Mouse (Mus musculus): ENCODE data around the gene Glis1. TPM values are rescaled to one million over a fixed set of nuclear protein-coding genes. Genes with fewer than 3 reads are reported as not detected.

Glis1 gene
- polyA plus RNA-seq, 1 experiment from 2014 or later: 0.49 TPM

- no peak overlapping the region for H3K4me3 ChIP-seq (replicated peaks)
- no peak for ATAC-seq (ENCODE audit: insufficient read depth, low FRiP score, low read depth)
- no peaks in the 10 kb centered on the region for H3K36me3 ChIP-seq
- 59% methylated on average over 11 of the region's 11 CpGs for WGBS
- no peaks in the 10 kb centered on the region for H3K9me3 ChIP-seq
- H3K4me2 ChIP-seq: no peak overlapping the region
- H3K27ac ChIP-seq: no peak overlapping the region
- no peaks in the 10 kb centered on the region for H3K27me3 ChIP-seq (replicated peaks)
- H3K4me1 ChIP-seq: no peaks in the 10 kb centered on the region
- H3K9ac ChIP-seq: no peak overlapping the region
Measured at GRCm38 (mm10) chr4:107523607-107524151, 89.3 kb downstream of the Glis1 start.

- H3K4me3 ChIP-seq (replicated peaks): no peak overlapping the region
- H3K4me2 ChIP-seq: no peak overlapping the region
- WGBS: 56% methylated on average over 11 of the region's 11 CpGs
- ATAC-seq (ENCODE audit: insufficient read depth, low FRiP score, low read depth): no peak
- H3K36me3 ChIP-seq: no peaks in the 10 kb centered on the region
- no peaks in the 10 kb centered on the region for H3K9me3 ChIP-seq
- H3K27ac ChIP-seq: no peak overlapping the region
- H3K4me1 ChIP-seq: no peaks in the 10 kb centered on the region
- no peaks in the 10 kb centered on the region for H3K27me3 ChIP-seq (replicated peaks)
- no peak overlapping the region for H3K9ac ChIP-seq
Measured at GRCm38 (mm10) chr4:107535126-107535525, 100.7 kb downstream of the Glis1 start.

GRCm38 (mm10) chr4:107538116-107538515 lies 103.7 kb downstream of the Glis1 start:
- Histone ChIP-seq H3K9me3 (no peaks in the 10 kb centered on the region), H3K4me2 (no peak overlapping the region), H3K27me3 (replicated peaks) (no peaks in the 10 kb centered on the region), H3K36me3 (no peaks in the 10 kb centered on the region), H3K4me1 (no peaks in the 10 kb centered on the region), H3K4me3 (replicated peaks) (no peak overlapping the region), H3K9ac (no peak overlapping the region), H3K27ac (no peak overlapping the region)
- WGBS: 33% methylated on average over 13 of the region's 13 CpGs
- no peak for ATAC-seq (ENCODE audit: insufficient read depth, low FRiP score, low read depth)

DNA sequence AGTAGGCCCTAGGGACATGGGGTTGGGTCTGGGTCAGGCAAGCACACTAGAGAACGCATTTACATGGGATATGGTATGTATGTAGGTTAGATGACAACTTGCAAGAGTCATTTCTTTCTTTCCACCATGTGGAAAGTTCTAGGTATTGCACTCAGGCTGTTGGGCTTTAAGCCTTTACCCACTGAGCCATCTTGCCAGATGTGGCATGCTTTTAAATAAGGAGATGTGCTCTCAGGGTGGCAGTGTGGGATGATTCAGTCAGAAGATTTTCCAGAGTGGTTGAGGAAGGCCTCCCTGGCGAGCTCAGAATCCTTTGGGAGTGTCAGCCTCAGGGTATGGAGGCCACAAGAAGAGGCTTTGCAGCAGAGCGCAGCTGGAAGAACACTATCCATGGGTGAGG lies 104.2 kb downstream of the Glis1 start:
- Histone ChIP-seq H3K4me3 (replicated peaks) (no peak overlapping the region), H3K36me3 (no peaks in the 10 kb centered on the region), H3K27me3 (replicated peaks) (no peaks in the 10 kb centered on the region), H3K4me2 (no peak overlapping the region), H3K9ac (no peak overlapping the region), H3K27ac (no peak overlapping the region), H3K9me3 (no peaks in the 10 kb centered on the region), H3K4me1 (no peaks in the 10 kb centered on the region)
- no peak for ATAC-seq (ENCODE audit: insufficient read depth, low FRiP score, low read depth)
- 68% methylated on average over 3 of the region's 3 CpGs for WGBS

DNA sequence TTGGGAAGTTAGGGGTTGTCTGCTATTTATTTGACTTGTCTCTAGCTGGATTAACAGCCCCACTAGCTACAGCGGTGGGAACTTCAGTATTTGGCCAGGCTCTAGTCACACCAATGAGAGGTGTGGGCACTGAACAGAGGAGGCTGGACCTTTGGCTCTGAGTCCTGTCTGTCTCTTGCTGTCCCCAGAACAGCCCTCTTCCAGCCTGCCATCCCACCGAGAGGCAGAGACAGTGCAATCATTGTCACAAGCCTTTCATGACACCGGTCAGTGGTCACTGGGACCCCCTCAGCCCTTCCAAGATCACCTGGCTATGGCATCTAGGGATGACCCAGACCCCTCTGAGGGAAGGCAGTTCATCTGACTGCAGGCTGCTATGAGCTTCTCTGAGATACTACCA lies 104.6 kb downstream of the Glis1 start:
- Histone ChIP-seq H3K4me1 (no peaks in the 10 kb centered on the region), H3K9ac (no peak overlapping the region), H3K4me2 (no peak overlapping the region), H3K27ac (no peak overlapping the region), H3K9me3 (no peaks in the 10 kb centered on the region), H3K4me3 (replicated peaks) (no peak overlapping the region), H3K27me3 (replicated peaks) (no peaks in the 10 kb centered on the region), H3K36me3 (no peaks in the 10 kb centered on the region)
- WGBS: 84% methylated on average over 3 of the region's 3 CpGs
- ATAC-seq (ENCODE audit: insufficient read depth, low FRiP score, low read depth): no peak

GRCm38 (mm10) chr4:107541821-107542220 lies 107.4 kb downstream of the Glis1 start:
- H3K9me3 ChIP-seq: no peaks in the 10 kb centered on the region
- no peaks in the 10 kb centered on the region for H3K27me3 ChIP-seq (replicated peaks)
- no peak for ATAC-seq (ENCODE audit: insufficient read depth, low FRiP score, low read depth)
- no peaks in the 10 kb centered on the region for H3K36me3 ChIP-seq
- H3K4me3 ChIP-seq (replicated peaks): no peak overlapping the region
- no peak overlapping the region for H3K4me2 ChIP-seq
- no peak overlapping the region for H3K27ac ChIP-seq
- H3K4me1 ChIP-seq: no peaks in the 10 kb centered on the region; the same call in 1 of the 2 replicates
- H3K9ac ChIP-seq: no peak overlapping the region
- 52% methylated on average over 4 of the region's 4 CpGs for WGBS

- Histone ChIP-seq H3K4me3 (replicated peaks) (no peak overlapping the region), H3K4me2 (no peak overlapping the region), H3K9me3 (no peaks in the 10 kb centered on the region), H3K4me1 (no peaks in the 10 kb centered on the region; the same call in 1 of the 2 replicates), H3K36me3 (no peaks in the 10 kb centered on the region), H3K27me3 (replicated peaks) (no peaks in the 10 kb centered on the region), H3K9ac (no peak overlapping the region), H3K27ac (no peak overlapping the region)
- no peak for ATAC-seq (ENCODE audit: insufficient read depth, low FRiP score, low read depth)
- WGBS: 45% methylated on average over 5 of the region's 5 CpGs
Measured at GRCm38 (mm10) chr4:107544843-107545242, 110.5 kb downstream of the Glis1 start.

DNA sequence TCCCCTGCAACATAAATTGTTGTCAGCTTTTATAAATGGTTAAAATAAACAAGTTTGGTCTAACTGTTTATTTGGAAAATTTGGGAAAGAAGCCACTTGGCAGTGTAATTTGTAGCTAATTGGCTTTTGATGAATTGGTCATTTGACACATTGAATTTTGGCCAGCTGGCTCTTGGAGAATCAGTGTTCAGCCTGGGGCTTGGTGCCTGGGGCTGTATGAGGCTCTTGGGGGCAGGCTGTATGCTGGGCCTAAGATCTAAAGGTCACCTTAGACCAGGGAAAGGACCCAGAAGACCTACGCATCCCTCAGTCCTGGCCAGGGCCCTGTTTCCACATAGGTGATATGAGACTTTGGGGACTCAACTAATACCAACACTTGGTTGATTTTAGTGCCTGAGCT lies 111.3 kb downstream of the Glis1 start:
- Histone ChIP-seq H3K27me3 (replicated peaks) (no peaks in the 10 kb centered on the region), H3K9ac (no peak overlapping the region), H3K4me2 (no peak overlapping the region), H3K4me1 (no peaks in the 10 kb centered on the region; the same call in 1 of the 2 replicates), H3K9me3 (no peaks in the 10 kb centered on the region), H3K36me3 (no peaks in the 10 kb centered on the region), H3K4me3 (replicated peaks) (no peak overlapping the region), H3K27ac (no peak overlapping the region)
- 84% methylated on average over 1 of the region's 1 CpGs for WGBS
- no peak for ATAC-seq (ENCODE audit: insufficient read depth, low FRiP score, low read depth)

GRCm38 (mm10) chr4:107546525-107546924 lies 112.1 kb downstream of the Glis1 start:
- no peak for ATAC-seq (ENCODE audit: insufficient read depth, low FRiP score, low read depth)
- Histone ChIP-seq H3K9me3 (no peaks in the 10 kb centered on the region), H3K4me1 (no peaks in the 10 kb centered on the region; the same call in 1 of the 2 replicates), H3K4me3 (replicated peaks) (no peak overlapping the region), H3K27ac (no peak overlapping the region), H3K27me3 (replicated peaks) (no peaks in the 10 kb centered on the region), H3K4me2 (no peak overlapping the region), H3K36me3 (no peaks in the 10 kb centered on the region), H3K9ac (no peak overlapping the region)
- WGBS: 28% methylated on average over 8 of the region's 8 CpGs

- Histone ChIP-seq H3K9me3 (no peaks in the 10 kb centered on the region), H3K4me1 (no peaks in the 10 kb centered on the region; the same call in 1 of the 2 replicates), H3K27ac (no peak overlapping the region), H3K27me3 (replicated peaks) (no peaks in the 10 kb centered on the region), H3K36me3 (no peaks in the 10 kb centered on the region), H3K4me3 (replicated peaks) (no peak overlapping the region), H3K4me2 (no peak overlapping the region), H3K9ac (no peak overlapping the region)
- no peak for ATAC-seq (ENCODE audit: insufficient read depth, low FRiP score, low read depth)
- WGBS: 82% methylated on average over 10 of the region's 10 CpGs
Measured at GRCm38 (mm10) chr4:107550096-107550495, 115.7 kb downstream of the Glis1 start.

DNA sequence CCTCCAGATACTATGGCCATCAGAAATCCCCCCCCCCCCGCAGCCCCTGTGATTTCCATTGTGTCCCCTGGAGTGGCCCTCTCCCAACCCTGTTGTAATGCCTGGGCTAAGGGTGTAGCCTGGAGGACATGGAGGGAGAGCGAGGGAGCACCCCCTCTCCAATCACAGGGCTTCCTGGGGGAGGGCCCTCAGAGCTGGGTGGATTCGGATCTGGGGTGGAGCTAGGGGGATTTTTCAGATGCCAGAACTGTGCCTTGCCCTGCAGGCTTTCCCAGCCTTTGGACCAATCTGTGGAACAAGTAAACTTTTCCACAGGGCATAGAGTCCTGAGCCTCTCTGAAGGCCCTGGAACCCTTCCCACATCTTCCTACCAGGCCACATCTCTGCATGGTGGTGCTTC lies 116.2 kb downstream of the Glis1 start:
- WGBS: 75% methylated on average over 3 of the region's 3 CpGs
- Histone ChIP-seq H3K4me1 (no peaks in the 10 kb centered on the region; the same call in 1 of the 2 replicates), H3K27ac (no peak overlapping the region), H3K4me2 (no peak overlapping the region), H3K27me3 (replicated peaks) (no peaks in the 10 kb centered on the region), H3K9ac (no peak overlapping the region), H3K4me3 (replicated peaks) (no peak overlapping the region), H3K9me3 (no peaks in the 10 kb centered on the region), H3K36me3 (no peaks in the 10 kb centered on the region)
- ATAC-seq (ENCODE audit: insufficient read depth, low FRiP score, low read depth): no peak

DNA sequence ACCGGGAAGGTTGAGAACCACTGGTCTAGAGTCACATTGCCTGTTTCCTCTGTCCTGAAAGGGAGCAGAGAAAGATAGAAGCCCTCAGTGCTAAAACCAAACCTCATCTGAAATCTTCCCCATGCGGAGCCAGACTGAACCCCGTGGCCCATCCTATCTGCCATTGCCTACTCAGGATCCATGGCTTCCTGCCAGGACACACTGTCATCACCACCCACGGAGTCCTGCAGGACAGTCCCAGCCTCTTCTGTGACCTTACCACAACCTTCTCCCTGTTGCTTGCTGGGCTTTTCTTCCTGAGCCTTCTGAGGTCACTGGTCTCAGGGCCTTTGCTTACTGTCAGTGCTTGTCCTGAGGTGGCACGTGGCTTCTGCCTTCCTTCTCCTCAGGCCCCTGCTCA lies 118.3 kb downstream of the Glis1 start:
- no peaks in the 10 kb centered on the region for H3K9me3 ChIP-seq
- WGBS: 67% methylated on average over 5 of the region's 5 CpGs
- H3K9ac ChIP-seq: no peak overlapping the region
- no peak overlapping the region for H3K4me2 ChIP-seq
- H3K4me1 ChIP-seq: no peaks in the 10 kb centered on the region
- no peak overlapping the region for H3K4me3 ChIP-seq (replicated peaks)
- no peak overlapping the region for H3K27ac ChIP-seq
- H3K27me3 ChIP-seq (replicated peaks): no peaks in the 10 kb centered on the region
- no peak for ATAC-seq (ENCODE audit: insufficient read depth, low FRiP score, low read depth)
- H3K36me3 ChIP-seq: no peaks in the 10 kb centered on the region

DNA sequence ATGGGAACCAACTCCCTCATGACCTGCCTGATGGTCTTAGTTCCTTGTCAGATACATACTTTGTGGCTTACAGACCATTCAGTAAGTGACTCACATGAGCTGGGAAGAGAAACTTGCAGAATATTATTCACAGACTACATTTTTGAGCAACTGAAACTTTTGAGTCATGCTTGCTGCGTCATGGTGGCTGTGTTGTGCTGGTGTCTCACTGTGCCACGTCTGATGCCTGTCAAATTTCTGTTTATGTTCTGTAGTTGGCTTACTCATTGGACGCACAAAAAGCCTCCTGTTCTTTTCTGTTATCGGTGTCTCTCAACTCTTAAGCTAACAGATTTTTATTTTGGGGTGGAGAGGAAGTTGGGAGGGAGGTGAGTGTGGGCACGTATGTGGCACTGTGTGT lies 119.4 kb downstream of the Glis1 start:
- no peak for ATAC-seq (ENCODE audit: insufficient read depth, low FRiP score, low read depth)
- 56% methylated on average over 5 of the region's 5 CpGs for WGBS
- H3K9me3 ChIP-seq: no peaks in the 10 kb centered on the region
- H3K4me1 ChIP-seq: no peaks in the 10 kb centered on the region
- no peak overlapping the region for H3K4me3 ChIP-seq (replicated peaks)
- H3K9ac ChIP-seq: no peak overlapping the region
- no peaks in the 10 kb centered on the region for H3K27me3 ChIP-seq (replicated peaks)
- H3K27ac ChIP-seq: no peak overlapping the region
- no peak overlapping the region for H3K4me2 ChIP-seq
- no peaks in the 10 kb centered on the region for H3K36me3 ChIP-seq

Measured in stomach, embryonic 15.5 days (tissue).